Mouse (Mus musculus): ENCODE measurements around the gene Gm3055.
"Not testable (repeated sequence)": the region's sequence is repeated elsewhere in the genome, so short reads cannot be mapped to it uniquely, and the experiment has no call there.

The Gm3055 gene

DNA sequence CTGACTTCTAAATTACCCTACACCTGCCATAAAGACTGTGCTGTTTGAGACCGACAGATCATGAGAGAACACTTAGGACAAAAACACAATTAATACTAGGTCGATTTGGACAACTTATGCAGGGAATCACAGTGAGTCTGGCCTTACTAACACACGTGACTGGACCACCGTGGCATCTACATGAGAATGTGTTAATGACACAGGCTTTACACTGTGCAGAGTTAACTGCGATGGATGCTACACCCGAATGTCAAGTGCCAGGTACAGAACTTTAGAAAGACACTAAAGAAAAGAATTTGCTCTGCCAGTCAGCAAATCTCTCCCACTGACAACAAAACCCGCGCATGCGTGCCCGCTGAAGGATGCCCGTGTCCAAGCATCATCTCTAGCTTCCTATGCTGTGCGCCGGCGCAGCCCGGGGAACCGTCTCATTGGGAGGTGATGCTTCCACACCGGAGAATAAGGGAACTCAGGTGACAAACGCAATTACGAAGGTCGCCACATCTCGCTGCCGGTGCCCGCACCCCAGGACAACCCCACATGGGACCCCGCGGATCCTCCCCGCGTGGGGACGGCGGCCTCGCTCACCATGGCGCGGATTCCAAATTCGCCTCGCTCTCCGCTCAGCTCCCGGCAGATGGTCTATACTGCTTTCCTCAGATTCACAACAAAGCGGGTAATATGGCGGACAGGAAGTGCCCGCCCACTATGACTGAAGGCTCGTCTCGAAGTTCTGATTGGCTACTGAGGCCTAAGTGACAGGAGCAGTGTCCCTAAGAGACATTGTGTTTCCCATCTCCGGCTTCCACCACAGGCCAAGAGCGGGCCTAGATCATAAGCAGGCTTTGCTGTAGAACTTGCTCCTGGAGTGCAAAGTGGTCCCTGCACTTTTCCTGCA, at the start of gene Gm3055:
TSS of gene Gm3055 (minus strand) at position 656 of the 898 bp plus-strand sequence.
- DNase-seq, result not testable (repeated sequence)

DNA sequence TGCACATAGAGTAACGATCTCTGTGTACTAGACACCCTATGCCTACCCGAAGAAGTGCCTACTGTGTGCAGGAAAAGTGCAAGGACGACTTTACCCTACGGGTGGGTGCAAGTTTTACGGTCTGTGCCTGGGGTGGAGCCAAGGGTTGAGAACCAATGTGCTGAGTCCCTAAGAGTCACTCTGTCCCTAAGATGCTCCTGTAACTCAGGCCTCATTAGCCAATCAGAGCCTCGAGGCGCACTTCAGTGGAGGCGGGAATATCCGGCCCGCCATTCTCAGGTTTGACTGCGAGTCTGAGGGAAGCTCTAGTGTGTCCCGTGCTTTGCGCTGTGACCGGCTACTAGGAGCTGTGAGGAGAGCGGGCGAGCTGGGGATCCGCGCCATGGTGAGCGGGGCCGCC, 40.9 kb upstream of the Gm3055 start, which contains the start of gene Gm4767:
TSS of gene Gm4767 (plus strand) at position 288 of the 400 bp plus-strand sequence.
- not testable (repeated sequence) for DNase-seq

DNA sequence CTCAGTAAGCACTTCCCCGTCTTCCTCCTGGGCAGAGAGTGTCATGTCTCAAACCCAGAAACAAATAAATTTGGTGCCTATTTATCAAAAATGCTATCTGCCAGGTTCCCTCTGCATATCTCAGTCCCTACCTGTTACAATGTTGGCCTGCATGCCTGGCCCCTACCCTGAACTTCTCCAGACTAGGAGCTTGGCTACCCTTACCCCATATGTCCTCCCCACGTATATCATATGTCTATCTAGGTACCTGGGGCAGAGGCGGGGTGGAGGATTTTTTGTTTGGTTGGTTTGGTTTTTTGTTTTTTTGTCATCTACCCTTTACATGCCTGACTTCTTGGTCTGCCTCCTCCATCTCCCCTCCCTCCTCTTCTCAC, 430 bp upstream of the Gm3055 start:
- not testable (repeated sequence) for DNase-seq

DNA sequence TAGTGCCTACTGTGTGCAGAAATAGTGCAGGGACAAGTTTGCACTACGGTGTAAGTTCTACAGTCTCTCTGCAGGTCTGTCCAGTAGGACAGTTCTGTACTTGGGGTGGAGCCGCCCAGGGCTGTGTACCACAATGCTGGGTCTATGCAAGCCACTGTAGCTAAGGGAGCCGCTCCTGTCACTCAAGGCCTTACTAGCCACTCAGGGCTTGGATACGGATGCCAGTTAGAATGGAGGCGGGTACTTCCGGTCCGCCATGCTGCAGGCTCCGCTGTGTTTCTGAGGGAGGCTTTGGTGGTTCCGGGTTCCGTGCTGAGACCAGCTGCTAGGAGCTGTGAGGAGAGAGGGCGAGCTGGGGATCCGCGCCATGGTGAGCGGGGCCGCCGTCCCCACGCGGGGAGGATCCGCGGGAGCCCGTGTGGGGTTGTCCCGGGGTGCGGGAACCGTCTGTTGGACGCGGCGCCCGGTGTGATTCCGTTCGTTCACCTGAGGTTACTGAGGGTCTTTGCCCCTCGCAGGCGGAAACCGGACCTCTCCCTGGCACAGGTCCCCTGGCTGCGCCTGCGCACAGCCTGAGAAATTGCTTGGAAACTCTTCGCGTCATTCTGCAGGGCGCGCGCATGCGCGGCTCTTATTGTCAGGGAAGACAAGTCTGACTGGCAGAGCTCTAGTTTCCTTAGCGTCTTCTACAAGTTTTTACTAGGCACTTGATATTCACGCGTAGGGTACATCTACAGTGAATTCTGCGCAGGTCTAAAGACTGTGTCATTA, 66.2 kb downstream of the Gm3055 start, which contains the start of gene Zfp433:
TSS of gene Zfp433 (plus strand) at position 295 of the 771 bp plus-strand sequence.
- not testable (repeated sequence) for DNase-seq

All from retina, postnatal 1 day (tissue).